Mouse (Mus musculus) layer of hippocampus, postnatal 36 days (tissue): Measurements from ENCODE around the gene Grasp. TPM values are rescaled to one million over a fixed set of nuclear protein-coding genes. Genes with fewer than 3 reads are reported as not detected.

ENCODE experiments used
- DNase-seq, 2 experiments: peaks; one replicate each; pipeline ENCODE4 v3.0.0; 2022
- total RNA-seq, 2 experiments: library from RNA; stranded (reverse); gene quantifications; 2 replicates each; pipeline ENCODE4 v1.2.3; 2021

Grasp gene
- total RNA-seq, 2 experiments from 2014 or later: 68.7 to 70.3 TPM

DNA sequence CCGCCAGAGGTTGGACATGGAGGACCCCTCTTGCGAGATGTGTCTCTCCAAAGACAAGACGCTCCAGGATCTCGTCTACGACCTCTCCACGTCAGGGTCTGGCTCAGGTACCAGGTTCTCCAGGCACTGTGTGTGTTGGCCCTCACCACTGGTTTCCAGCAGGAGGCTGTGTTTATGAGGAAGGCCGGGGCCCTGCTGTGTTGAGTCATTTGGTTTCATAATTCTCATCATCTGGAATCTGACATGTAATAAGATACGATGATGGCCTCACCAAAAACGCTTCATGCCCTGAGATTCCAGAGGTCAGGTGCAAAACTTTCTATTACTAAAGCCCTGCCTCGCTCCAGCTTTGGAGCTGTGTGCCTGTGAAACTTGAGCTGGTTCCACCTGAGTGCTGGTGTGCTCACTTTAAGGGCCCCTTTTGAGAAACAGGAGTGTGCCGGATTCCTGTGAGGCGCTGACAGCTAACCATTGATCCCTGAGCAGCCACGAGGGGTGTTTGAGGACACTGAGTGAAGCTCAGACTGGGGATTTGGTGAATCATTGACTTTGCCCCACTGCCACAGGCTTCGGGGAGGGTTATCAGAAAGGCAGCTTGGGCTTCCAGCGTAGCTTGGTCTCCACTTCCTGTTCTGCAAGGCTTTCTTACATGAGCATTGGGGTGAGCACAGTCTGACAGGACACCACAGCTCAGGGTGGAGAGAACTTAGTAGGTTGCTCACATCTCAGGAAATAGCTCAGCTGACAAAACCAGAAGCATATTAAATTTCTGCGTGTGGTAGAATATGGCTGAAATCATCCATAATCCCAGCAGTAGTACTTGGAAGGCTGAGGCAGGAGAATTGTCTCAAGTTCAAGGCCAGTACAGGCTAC is 28.8 kb upstream of the Grasp start:
- no peak for DNase-seq

DNA sequence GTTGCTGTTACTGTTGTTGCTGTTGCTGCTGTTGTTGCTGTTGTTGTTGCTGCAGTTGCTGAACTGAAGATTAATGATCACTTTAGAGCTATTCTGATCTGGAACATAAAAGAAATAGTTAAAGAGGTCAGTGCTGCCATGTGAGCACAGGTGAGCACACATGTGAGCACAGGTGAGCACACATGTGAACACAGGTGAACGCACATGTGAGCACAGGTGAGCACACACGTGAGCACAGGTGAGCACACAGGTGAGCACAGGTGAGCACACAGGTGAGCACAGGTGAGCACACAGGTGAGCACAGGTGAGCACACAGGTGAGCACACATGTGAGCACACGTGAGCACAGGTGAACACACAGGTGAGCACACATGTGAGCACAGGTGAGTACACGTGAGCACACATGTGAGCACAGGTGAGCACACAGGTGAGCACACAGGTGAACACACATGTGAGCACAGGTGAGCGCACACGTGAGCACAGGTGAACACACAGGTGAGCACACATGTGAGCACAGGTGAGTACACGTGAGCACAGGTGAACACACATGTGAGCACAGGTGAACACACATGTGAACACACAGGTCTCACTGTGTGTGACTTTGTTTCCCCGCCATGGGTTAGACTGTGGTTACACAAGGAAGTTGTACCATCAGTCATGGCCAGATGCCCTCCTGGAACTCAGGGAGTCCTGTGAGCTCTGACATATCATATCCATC is 27.8 kb upstream of the Grasp start:
- DNase-seq: no peak

DNA sequence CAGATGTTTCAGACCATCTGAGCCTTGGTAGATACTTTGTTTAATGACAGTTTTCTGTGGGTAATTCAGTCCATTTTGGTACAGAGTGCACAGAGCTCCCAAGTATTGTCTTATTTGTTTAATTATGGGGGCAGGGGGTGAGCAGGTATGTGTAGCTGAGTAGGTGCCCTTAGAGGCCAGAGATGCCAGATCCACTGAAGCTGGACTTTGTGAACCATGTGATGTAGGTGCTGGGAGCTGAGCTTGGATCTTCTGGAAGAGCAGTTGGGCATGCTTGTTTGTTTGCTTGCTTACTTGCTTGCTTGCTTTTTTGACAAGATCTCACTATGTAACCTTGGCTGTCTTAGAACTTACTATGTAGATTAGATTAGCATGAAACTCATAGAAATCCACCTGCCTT is 27.0 kb upstream of the Grasp start:
- no peak for DNase-seq

DNA sequence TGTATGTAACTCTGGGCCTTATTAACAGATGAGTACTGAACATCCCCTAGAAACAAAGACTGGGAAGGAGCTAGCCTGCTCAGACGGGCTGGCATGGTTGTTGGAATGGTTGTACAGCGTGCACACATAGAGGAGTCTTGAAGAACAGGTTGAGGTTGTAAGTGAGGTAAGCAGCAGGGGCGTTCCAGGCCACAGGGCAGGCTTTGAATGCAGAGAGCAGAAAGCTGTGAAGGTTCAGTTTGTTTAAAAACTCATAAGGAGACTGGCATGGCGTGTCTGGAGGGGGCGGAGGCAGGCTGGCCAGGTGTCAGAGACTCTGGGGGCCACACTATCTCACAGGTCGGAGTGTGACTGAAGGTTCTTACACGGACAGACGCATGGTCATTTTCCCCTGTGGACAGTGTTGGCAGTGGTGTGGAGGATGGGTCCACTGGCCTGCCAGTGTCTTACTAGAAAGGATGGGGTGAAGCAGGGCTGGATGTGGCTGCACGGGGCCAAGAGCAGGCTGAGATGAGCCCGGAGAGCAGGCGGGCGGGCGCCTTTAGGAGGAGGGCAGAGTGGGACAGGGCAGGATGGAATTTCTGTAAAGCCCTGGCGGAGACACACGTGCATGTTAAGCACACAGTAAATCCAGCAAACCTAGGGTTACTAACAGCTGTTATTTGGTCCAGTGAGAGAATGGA is 26.4 kb upstream of the Grasp start:
- DNase-seq: no peak

DNA sequence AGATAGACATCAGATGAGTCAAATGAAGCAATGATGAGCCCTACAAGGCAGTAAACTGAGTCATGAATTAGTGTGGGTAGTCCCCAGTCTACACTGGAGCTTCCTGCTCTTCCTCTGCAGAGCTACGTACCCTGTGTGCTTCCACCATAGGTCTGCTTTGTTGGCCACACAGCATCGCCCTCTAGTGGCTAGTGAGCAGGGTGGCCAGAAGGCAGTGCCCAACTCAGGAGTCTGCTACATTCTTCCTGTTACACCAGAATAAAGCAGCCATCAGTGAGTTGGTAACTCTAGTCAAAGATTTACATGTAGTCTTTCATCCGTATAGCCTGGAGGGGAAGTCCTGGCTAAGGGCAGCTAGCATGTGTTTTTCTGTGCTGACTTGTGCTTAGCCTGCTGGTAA is 25.8 kb upstream of the Grasp start:
- peak; percentile 60 to 61 for DNase-seq

DNA sequence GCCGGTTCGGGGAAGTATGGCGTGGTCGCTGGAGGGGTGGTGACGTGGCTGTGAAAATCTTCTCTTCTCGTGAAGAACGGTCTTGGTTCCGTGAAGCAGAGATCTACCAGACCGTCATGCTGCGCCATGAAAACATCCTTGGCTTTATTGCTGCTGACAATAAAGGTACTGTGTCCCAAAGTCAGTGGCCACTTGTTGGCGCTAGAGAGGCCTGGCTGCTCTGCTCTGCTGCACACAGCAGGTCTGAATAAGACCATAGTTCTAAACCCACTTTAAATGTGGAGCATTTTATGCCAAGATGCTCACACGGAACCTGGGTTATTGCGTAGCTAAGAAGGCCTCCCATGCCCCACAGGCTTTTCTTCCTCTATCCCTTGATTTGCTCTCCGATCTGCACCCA is 25.1 kb upstream of the Grasp start:
- no peak for DNase-seq

DNA sequence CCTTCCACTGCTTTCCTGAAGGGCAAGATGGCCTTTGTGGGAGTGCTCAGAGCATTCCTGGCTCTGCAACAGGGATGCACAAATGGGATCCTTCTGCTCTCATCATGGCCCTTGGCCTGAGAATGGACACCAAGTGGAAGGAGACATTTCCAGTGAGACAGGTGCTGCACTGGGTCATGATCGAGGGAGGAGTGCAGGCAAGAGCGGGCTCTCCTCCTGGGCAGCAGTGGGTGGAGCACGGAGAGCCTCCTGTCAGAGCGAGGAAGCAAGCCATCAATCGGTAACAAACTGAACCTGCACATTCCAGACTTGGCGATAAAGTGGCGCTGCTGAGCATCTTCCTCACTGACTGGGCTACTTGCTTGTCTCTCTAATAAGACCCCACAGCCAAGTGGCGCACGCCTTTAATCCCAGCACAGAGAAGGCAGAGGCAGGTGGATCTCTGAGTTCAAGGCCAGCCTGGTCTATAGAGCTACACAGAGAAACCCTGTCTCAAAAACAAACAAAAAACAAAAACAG is 23.2 kb upstream of the Grasp start:
- no peak for DNase-seq

DNA sequence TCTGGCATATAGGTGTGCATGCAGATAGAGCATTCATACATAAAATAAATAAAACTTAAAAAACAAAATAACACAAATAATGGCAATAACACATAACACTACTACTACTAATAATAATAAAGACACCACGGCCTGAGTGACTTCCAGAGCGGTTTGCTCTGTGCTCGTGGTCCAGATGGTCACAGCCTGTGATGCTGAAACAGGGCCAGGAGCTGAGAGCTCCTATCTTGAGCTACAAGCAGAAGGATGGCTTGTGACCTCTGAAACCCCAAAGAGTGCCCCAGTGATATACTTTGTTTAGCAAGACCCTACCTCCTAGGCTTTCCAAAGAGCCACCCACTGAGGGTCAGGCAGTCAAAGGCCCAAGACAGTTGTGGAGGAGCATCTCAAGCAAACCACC is 22.6 kb upstream of the Grasp start:
- no peak for DNase-seq

DNA sequence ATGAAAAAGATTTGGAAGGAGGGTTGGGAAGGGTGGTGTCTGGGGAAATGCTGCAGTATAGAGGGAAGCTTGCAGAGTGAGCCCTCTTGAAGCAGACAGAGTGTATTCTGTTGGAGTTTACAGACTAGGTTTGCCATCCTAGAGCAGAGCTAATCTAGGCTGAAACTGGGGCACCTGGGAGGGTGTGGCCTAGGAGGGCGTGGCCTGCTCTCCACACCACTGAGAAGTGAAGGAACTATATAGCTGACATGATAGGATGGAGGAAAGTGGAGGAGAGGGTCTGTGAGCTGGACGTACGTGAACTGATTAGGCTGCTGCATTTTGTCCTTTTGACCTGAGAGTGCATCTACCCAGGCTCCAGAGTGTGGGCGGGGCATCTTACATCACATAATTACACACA is 20.3 kb upstream of the Grasp start:
- DNase-seq: no peak

DNA sequence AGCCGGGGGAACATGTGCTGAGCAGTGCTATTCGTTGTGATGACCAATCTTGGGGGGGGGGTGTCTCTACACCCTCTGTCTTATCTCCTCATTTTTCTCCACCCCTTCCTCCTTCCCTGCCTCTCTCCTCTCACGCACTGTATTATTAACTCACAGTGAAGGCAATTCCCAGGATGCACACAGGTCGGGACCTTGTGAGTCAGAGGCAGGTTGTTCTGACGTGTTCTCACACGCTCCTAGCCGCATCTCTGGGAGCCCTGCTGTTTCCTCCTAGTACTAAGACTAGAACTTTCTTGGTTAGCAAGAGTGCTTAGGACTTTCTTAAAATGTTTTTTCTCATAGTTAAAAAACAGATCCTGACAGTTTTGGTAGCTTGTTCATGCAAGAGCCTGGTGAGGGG is 19.2 kb upstream of the Grasp start:
- no peak for DNase-seq

DNA sequence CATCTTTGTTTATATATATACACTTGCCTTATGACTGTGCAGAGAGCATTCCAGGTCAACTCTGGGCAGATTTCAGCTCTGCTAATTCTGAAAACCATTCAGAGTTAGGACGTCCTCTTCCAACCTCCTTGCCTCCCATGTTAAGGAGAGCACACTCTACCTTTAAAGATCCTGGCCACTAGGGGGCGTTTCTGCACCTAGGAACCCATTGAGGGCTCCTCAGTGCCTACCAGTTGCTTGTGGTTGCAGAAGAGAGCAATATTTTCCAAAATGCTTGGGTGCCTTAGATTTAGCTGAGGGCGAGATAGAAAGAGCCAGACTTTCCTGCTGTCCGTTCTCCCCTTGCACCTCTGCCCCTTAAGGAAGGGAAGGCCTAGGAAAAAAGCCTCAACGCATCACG is 13.8 kb upstream of the Grasp start:
- no peak for DNase-seq

DNA sequence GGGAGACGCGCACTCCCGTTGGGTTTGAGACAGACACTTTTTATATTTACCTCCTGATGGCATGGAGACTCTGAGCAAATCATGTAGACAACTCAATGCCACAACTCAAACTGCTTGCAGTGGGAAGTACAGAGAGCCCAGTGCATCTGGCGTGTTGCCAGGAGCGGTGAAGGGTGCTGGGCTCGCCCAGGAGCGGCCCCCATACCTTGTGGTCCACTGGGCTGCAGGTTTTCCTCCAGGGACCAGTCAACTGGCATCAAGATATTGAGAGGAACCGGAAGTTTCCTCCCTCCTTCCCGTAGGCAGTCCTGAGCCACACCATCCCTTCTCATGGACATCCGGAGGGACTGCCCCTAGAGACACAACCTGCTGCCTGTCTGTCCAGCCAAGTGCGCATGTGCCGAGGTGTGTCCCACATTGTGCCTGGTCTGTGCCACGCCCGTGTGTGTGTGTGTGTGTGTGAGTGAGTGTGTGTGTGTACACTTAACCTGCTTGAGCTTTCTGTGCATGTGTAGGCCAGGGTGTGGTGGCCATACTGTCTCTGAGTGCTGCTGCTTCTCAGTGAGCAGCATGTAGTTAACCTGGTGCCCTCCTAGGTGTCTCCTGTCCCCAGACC is 12.9 kb upstream of the Grasp start:
- no peak for DNase-seq

DNA sequence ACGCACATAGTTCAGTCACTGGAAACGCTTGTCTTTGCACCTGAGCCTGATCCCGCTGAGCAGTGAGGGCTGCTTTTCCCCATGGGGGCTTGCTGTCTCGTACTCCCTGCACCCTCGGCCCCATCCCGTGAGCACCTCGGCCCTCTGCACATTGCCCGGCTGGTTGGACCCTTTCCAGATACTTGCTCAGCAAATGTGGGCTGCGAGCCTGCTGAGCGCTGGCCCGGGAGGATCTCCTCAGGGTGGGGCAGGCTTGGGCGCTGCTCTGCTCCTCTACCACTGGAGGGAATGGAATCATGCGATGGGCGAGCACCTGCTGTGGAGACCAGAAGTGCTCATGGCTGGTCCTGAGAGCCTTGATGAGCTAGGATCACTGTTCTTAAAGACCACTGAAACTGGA is 11.6 kb upstream of the Grasp start:
- DNase-seq: no peak

DNA sequence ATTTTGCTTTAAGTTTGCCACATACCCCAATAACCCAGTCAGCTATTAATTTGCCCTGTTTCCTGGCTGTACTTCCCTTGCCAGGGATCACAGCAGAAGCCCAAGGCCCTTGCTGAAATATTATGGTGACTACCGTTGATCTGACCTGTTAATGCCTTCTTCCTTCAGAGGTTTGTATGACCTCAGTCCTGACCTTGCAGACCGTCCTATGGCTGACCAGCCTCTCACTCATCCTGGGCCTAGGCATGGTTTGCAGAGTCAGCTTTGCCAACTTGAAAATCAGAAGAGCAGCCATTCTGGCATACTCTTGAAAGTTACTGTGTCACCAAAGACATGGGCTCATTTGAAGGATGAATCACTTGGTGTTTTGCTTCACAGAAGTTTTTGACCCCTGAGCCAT is 8.9 kb upstream of the Grasp start:
- DNase-seq: no peak

DNA sequence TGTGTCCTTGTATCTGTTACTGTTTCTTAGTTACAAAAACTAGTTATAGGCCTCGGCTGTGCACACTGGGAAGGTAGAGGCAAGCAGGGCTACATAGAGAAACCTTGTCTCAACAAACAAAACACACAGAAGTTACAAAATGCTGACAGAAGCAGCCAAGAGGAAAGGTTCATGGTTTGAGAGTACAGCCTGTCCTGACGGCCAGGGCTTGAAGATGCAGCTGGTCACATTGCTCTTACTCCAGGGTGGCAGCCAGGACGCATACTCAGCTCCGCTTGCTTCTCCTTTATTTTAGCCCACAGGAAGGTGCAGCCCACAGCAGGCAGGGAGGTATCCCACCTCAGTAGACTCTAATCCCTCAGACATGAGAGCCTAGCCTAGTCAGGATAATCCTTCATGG is 8.0 kb upstream of the Grasp start:
- DNase-seq: no peak

DNA sequence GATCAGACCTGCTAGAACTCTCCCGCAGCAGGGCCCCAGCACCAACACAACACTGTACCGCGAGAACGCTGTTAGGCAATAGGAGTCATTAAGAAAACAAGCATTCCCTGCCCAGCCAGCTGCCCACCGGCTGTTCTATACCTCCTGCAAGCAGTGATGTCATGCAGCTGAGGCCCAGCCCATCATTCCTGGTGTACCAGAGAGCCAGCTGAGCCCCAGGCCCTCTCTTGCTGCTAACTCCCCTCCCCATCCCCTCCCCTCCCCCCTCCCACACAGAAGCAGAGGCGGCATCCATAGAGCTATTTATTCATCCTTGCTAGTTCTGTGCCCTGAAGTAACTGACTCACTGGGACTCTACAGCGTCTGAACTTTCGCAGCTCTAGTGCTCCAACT is 3.1 kb upstream of the Grasp start:
- no peak for DNase-seq

DNA sequence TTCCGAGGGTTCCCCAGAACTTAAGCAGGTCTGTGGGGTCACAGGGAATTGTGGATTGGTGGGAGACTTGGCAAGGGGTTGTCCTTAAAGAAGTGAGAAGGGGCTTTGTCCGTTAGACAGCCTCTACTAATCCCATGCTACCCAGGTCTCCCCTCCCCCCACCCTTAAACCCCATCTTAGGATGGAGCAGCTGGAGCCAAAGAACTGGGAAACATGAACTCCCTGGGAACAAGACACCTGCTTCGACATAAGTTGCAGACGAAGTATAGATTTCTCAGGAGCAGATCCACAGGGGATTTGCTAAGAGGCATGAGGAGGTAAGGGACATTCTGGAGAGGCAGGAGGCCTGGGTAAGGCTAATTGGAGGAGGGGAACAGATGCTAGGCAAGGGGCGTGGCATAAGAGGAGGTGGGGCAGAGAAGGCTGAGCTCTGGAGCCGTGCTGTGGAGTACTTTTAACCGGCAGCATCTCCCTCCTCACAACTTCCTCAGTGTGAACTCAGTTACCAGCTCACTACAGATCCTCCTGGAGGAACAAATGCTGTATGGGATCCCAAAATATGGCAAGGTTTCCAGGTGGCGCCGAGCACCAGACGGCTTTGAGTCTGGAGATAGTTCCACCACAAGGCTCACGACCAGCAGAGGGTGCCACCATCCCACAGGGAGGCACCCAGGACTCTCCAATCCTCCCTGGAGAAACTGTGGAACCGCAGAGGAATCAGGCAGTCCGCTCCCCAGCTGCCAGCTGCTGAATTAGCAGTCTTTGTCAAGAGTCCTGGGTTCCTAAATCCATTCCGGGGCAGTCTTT is 2.5 kb upstream of the Grasp start:
- peak; percentile 86 to 90 for DNase-seq

DNA sequence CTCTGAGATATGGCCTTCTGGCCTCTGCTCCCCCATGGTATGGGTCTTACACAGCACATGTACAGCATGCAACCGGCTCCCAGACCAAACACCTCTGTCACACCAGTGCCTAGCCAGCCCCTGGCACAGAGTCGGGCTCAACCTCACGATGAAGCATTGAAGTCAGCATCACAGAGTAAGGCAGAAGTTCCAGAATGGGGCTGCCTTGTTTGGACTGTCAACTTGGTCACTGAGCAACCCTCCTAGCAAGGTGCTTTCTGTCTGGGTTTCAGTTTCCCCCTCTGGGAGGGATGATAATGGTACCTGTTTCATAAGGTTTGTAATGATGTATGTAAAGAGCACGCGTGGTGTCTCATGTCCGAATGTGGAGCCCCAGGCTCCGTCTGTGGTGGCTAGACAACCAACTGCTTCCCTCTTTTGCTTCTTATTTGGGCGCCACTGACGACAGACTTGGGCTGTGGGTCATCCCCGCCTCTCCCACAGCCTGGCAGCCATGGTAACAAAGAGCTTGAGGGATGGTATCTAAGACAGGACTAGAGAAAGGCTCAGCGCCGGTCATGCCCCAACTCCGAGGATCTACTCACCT is 998 bp upstream of the Grasp start:
- no peak for DNase-seq

DNA sequence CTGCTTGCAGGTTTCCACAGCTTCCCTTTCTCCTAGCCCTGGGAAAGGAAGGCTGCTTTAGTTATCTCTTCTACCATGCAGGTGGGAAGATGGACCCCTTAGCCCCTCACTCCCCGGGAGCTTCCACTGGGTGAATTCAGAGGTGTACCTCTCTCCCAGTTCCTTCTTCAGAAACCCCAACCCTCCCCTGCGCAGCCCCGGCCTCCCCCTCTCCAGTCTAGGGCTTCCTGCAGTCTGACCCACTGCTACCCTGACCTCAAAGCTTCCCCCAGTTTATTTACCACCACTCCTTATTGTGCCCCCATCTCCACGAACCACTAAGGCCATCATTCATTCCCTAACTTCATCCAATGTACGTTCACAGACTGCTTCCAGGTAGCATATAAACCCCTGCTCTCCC is 392 bp upstream of the Grasp start:
- no peak for DNase-seq

DNA sequence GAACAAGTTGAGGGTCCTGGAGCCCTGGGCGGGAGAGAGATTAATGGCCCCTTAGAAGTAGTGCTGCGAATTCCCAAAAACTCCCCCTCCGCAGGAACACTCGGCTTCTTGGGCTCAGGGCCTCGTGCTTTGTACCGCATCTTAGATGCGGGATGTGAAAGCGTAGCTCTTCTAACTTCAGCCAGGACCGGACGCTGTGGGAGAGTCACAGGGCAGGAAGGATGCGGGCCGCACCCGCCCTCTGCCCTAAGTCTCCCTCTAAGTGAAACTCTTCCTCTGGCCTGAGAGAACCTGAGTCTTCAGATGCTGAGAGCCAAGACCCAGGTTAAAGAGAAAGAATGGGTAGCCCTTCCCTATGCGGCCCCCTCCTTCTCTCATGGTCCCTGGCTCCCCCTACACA is 989 bp downstream of the Grasp start:
- no peak for DNase-seq

DNA sequence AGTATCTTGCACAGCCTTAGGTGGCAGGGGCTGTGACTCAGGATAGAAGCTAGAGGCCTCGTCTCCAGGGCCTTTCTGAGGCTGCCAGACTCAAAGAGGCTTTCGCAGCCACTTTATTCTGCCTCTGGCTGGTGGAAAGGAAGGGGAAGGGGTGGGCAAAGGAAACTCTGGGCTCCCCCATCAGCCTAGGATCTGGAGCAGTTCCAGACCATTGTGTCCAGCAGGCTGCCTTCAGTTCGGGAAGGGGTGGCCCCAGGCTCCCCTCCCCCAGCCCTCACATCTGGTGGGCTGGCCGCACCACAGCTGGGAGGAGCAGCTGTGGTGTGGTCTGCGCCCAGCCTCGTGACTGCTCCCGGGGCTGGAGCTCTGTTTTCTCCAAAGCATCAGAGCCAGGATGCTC is 4.0 kb downstream of the Grasp start:
- no peak for DNase-seq
